Mouse (Mus musculus) ovary, adult 18-20 months (tissue): ENCODE measurements around the gene App.

Experiments used
- DNase-seq: peaks from one replicate; pipeline ENCODE4 v3.0.0; 2022; ENCODE audit warnings: low spot score, mixed read lengths

The App gene

GRCm38 (mm10) chr16:85150902-85151301 lies 22.7 kb downstream of the App start:
- no peak for DNase-seq

GRCm38 (mm10) chr16:85149509-85149871 lies 24.1 kb downstream of the App start:
- DNase-seq, result no peak

GRCm38 (mm10) chr16:85148615-85149508 lies 24.7 kb downstream of the App start:
- DNase-seq, result no peak

- no peak for DNase-seq
These were observed 26.1 kb downstream of the App start for GRCm38 (mm10) chr16:85147440-85147839.

- no peak for DNase-seq
These were observed 27.8 kb downstream of the App start for GRCm38 (mm10) chr16:85145771-85146178.

- no peak for DNase-seq
These were observed 28.2 kb downstream of the App start for GRCm38 (mm10) chr16:85145369-85145768.

- DNase-seq, result no peak
These were observed 29.2 kb downstream of the App start for GRCm38 (mm10) chr16:85144401-85144800.

- DNase-seq, result no peak
These were observed 29.7 kb downstream of the App start for GRCm38 (mm10) chr16:85143863-85144262.

- DNase-seq, result no peak
These were observed 30.4 kb downstream of the App start for GRCm38 (mm10) chr16:85143188-85143587.

GRCm38 (mm10) chr16:85141404-85141803 lies 32.2 kb downstream of the App start:
- DNase-seq, result no peak

- DNase-seq, result no peak
These were observed 34.4 kb downstream of the App start for GRCm38 (mm10) chr16:85139178-85139604.

- DNase-seq, result no peak
These were observed 36.2 kb downstream of the App start for GRCm38 (mm10) chr16:85137348-85137747.

- no peak for DNase-seq
These were observed 37.5 kb downstream of the App start for GRCm38 (mm10) chr16:85136046-85136445.

- DNase-seq, result peak; percentile 52
These were observed 40.1 kb downstream of the App start for GRCm38 (mm10) chr16:85133468-85133881.

- no peak for DNase-seq
These were observed 40.5 kb downstream of the App start for GRCm38 (mm10) chr16:85133057-85133456.

GRCm38 (mm10) chr16:85132182-85132581 lies 41.4 kb downstream of the App start:
- DNase-seq, result no peak

GRCm38 (mm10) chr16:85130861-85131556 lies 42.6 kb downstream of the App start:
- no peak for DNase-seq

- no peak for DNase-seq
These were observed 44.6 kb downstream of the App start for GRCm38 (mm10) chr16:85128693-85129657.

GRCm38 (mm10) chr16:85128347-85128664 lies 45.3 kb downstream of the App start:
- no peak for DNase-seq

GRCm38 (mm10) chr16:85127661-85128346 lies 45.8 kb downstream of the App start:
- DNase-seq, result no peak

GRCm38 (mm10) chr16:85124649-85125048 lies 48.9 kb downstream of the App start:
- no peak for DNase-seq

- DNase-seq, result peak; percentile 15
These were observed 51.6 kb downstream of the App start for GRCm38 (mm10) chr16:85121983-85122382.
